Mouse (Mus musculus): ENCODE results near the gene Afap1.

- TF ChIP-seq POLR2A (IDR thresholded peaks at IDR 0.05; ENCODE audit: low read depth, low read length) (no peak), CTCF (IDR thresholded peaks at IDR 0.05; ENCODE audit: borderline replicate concordance, insufficient read depth, low read length) (no peak)
Observed at GRCm38 (mm10) chr5:35925171-35925634, 32.1 kb downstream of the Afap1 start.

Measured in embryonic fibroblast, embryonic 13.5 days (primary cell).